Mouse (Mus musculus): ENCODE results near the gene Atf6. TPM values are rescaled to one million over a fixed set of nuclear protein-coding genes. Genes with fewer than 3 reads are reported as not detected.

Atf6 gene
- polyA plus RNA-seq, 1 experiment from 2014 or later, result 9.8 TPM

GRCm38 (mm10) chr1:170674184-170674775 lies 193.3 kb downstream of the Atf6 start:
- no peaks in the 10 kb centered on the region for H3K9me3 ChIP-seq (ENCODE audit: control insufficient read depth, low read length)
- no peak for ATAC-seq (replicated peaks; ENCODE audit: low FRiP score)
- no peak overlapping the region for H3K4me3 ChIP-seq (ENCODE audit: low read depth, low read length)
- DNase-seq (ENCODE audit: low spot score), result no peak
- 79% methylated on average over 9 of the region's 9 CpGs for WGBS
- H3K27me3 ChIP-seq (ENCODE audit: control insufficient read depth, insufficient read depth, low read length), result no peaks in the 10 kb centered on the region
- H3K36me3 ChIP-seq (ENCODE audit: control insufficient read depth, insufficient read depth, low read length), result no peaks in the 10 kb centered on the region
- H3K4me1 ChIP-seq (replicated peaks; ENCODE audit: control insufficient read depth, insufficient read depth, low read length), result no peaks in the 10 kb centered on the region
- H3K4me2 ChIP-seq (ENCODE audit: low read depth, low read length, severe bottlenecking), result no peak overlapping the region
- no peak overlapping the region for H3K9ac ChIP-seq (ENCODE audit: low read length)
- H3K27ac ChIP-seq (ENCODE audit: low read depth, low read length), result no peak overlapping the region

DNA sequence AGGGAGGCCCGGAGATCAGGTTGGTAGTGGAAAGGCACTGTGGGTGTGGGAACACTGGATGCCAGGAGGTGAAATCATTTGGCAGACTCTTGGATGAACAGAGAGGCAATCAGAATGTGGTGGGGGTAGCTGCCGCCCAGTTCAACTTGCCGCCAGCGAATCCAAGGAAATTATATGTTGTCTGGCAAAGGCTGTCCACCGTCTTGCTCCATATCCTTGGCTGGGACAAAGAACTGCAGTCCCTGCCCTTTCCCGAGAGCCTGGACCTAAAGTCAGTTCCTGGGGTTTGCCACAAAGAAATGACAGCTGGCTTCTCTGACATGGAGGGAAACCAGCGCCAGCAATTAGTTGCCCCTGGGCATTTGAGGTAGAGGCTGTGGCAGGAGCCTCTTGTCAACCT lies 202.4 kb downstream of the Atf6 start:
- Histone ChIP-seq H3K27me3 (ENCODE audit: control insufficient read depth, insufficient read depth, low read length) (no peaks in the 10 kb centered on the region), H3K4me2 (ENCODE audit: low read depth, low read length, severe bottlenecking) (no peak overlapping the region), H3K27ac (ENCODE audit: low read depth, low read length) (no peak overlapping the region), H3K4me1 (replicated peaks; ENCODE audit: control insufficient read depth, insufficient read depth, low read length) (no peaks in the 10 kb centered on the region), H3K36me3 (ENCODE audit: control insufficient read depth, insufficient read depth, low read length) (no peaks in the 10 kb centered on the region), H3K9me3 (ENCODE audit: control insufficient read depth, low read length) (no peaks in the 10 kb centered on the region), H3K4me3 (ENCODE audit: low read depth, low read length) (no peak overlapping the region), H3K9ac (ENCODE audit: low read length) (no peak overlapping the region)
- no peak for ATAC-seq (replicated peaks; ENCODE audit: low FRiP score)
- DNase-seq (ENCODE audit: low spot score), result no peak
- WGBS, result 81% methylated on average over 7 of the region's 7 CpGs

- ATAC-seq (replicated peaks; ENCODE audit: low FRiP score), result no peak
- DNase-seq (ENCODE audit: low spot score), result no peak
- Histone ChIP-seq H3K9ac (ENCODE audit: low read length) (no peak overlapping the region), H3K36me3 (ENCODE audit: control insufficient read depth, insufficient read depth, low read length) (no peaks in the 10 kb centered on the region), H3K4me1 (replicated peaks; ENCODE audit: control insufficient read depth, insufficient read depth, low read length) (no peaks in the 10 kb centered on the region), H3K4me2 (ENCODE audit: low read depth, low read length, severe bottlenecking) (no peak overlapping the region), H3K27me3 (ENCODE audit: control insufficient read depth, insufficient read depth, low read length) (no peaks in the 10 kb centered on the region), H3K4me3 (ENCODE audit: low read depth, low read length) (no peak overlapping the region), H3K9me3 (ENCODE audit: control insufficient read depth, low read length) (no peaks in the 10 kb centered on the region), H3K27ac (ENCODE audit: low read depth, low read length) (no peak overlapping the region)
- WGBS, result 87% methylated on average over 11 of the region's 11 CpGs
Observed at GRCm38 (mm10) chr1:170664620-170665185, 202.9 kb downstream of the Atf6 start.

DNA sequence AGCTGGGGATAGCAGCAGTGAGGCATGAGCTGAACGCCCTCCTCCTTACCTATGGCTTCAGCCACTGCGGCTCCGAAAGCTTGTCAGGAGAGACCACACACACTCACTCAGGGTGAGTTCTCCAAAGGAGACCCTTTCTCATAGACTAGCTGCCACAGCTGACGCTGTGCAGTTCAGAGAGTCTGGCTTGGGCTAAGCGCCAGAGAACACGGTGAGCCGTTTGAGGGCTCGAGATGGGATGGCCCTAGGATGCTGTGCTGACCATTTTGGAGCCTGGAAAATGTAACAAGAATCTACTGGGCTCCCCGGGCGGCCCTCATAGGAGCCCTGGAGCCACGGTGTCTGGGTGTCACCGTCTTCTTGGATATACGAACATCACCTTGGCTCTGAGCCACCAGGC lies 208.3 kb downstream of the Atf6 start:
- H3K9me3 ChIP-seq (ENCODE audit: control insufficient read depth, low read length), result no peaks in the 10 kb centered on the region
- no peak overlapping the region for H3K4me3 ChIP-seq (ENCODE audit: low read depth, low read length)
- H3K4me2 ChIP-seq (ENCODE audit: low read depth, low read length, severe bottlenecking), result no peak overlapping the region
- no peak overlapping the region for H3K9ac ChIP-seq (ENCODE audit: low read length)
- WGBS, result 92% methylated on average over 13 of the region's 13 CpGs
- ATAC-seq (replicated peaks; ENCODE audit: low FRiP score), result no peak
- DNase-seq (ENCODE audit: low spot score), result no peak
- H3K27ac ChIP-seq (ENCODE audit: low read depth, low read length), result no peak overlapping the region
- no peaks in the 10 kb centered on the region for H3K27me3 ChIP-seq (ENCODE audit: control insufficient read depth, insufficient read depth, low read length)
- H3K4me1 ChIP-seq (replicated peaks; ENCODE audit: control insufficient read depth, insufficient read depth, low read length), result peaks cover 3% of the 10 kb centered on the region; the same call in 1 of the 2 replicates
- H3K36me3 ChIP-seq (ENCODE audit: control insufficient read depth, insufficient read depth, low read length), result no peaks in the 10 kb centered on the region

DNA sequence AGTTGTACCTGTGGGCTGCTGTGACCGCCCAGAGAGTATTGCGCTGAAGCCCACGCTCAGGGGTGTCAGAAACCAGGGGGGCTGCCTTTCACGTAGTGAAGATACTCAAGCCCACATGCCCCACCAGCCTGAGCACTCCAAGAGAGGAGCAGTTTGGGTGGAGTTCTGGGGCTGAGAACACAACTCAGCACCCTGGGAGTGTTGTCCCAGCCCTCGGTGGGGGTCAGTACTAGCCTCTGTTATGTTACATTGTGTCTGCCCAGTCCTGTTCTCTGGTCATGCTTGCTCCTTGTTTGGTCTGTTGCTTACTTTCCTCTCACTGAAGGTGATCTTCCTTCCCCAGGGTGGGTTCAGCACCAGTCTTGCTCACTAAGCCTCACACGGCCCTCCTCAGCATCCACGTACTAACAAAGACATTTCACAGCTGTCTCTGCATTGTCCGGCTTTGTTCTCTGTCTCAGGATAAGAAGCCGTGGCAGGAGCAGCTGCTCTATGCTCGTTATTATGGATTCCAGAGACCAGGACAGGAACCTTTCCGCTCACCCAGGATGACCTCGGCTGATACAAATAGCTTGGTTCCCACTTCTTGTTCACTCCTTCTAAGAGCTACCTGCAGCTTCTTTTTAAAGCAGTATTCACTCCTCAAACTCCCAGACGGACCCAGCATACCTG lies 209.8 kb downstream of the Atf6 start:
- Histone ChIP-seq H3K36me3 (ENCODE audit: control insufficient read depth, insufficient read depth, low read length) (no peaks in the 10 kb centered on the region), H3K27ac (ENCODE audit: low read depth, low read length) (no peak overlapping the region), H3K27me3 (ENCODE audit: control insufficient read depth, insufficient read depth, low read length) (no peaks in the 10 kb centered on the region), H3K4me3 (ENCODE audit: low read depth, low read length) (no peak overlapping the region), H3K9ac (ENCODE audit: low read length) (no peak overlapping the region), H3K4me1 (replicated peaks; ENCODE audit: control insufficient read depth, insufficient read depth, low read length) (peaks cover 3% of the 10 kb centered on the region; the same call in 1 of the 2 replicates), H3K4me2 (ENCODE audit: low read depth, low read length, severe bottlenecking) (no peak overlapping the region), H3K9me3 (ENCODE audit: control insufficient read depth, low read length) (no peaks in the 10 kb centered on the region)
- WGBS, result 58% methylated on average over 13 of the region's 13 CpGs
- DNase-seq (ENCODE audit: low spot score) (no peak), ATAC-seq (replicated peaks; ENCODE audit: low FRiP score) (0 out of 2 replicates have a peak, but pooled peaks have one; percentile 42)

DNA sequence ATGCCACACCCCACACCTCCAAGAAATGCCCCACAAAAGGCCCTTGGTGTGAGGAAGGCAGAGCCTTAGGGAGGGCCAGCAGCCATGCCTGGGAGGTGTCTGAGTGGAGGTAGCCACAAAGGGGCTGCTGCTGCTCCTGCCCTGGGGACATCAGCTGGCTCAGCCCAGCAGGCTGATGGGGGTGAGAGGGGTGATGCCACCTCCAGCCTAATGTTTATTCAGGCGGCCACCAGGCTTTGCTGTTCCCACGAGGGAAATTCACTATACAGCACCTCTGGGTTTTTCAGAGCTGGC lies 210.4 kb downstream of the Atf6 start:
- 51% methylated on average over 2 of the region's 2 CpGs for WGBS
- no peak for ATAC-seq (replicated peaks; ENCODE audit: low FRiP score)

DNA sequence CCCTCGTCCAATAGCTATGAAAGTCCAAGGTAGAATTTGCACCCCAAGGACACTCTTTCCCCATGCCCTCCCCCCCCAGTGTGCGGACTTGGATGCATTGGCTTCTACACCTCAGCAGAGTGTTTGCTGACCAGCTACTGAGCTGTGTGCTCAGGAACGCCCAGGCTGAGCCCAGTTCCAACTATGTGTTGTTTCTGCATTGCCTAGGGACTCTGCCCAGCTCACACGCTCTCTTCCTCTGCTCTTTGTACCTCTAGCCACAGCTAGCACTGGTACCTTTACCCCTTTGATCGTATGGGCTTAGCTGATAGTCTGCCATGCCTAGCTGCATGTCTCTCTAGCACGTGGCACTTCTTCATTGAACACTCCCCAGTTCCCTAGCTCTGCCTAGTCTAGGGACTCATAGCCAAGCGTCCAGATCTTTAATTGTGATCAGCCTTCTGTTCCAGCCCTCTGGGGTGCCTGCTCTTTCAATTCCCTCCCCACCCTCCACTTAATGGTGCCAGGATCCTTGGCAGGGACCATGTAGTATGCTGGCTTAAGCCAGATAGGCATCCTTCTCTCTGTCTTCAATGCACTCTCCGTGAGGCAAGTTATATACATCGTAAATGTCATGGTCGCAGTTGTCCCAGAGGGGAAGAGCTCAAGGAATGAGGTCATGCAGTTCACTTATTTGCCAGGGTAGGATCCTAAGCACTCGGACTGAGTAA lies 210.9 kb downstream of the Atf6 start:
- H3K4me1 ChIP-seq (replicated peaks; ENCODE audit: control insufficient read depth, insufficient read depth, low read length), result peaks cover 3% of the 10 kb centered on the region; the same call in 1 of the 2 replicates

More for the DNA sequence above, 210.4 kb downstream of the Atf6 start:
- Histone ChIP-seq H3K36me3 (ENCODE audit: control insufficient read depth, insufficient read depth, low read length) (no peaks in the 10 kb centered on the region), H3K9ac (ENCODE audit: low read length) (no peak overlapping the region), H3K4me3 (ENCODE audit: low read depth, low read length) (no peak overlapping the region), H3K4me2 (ENCODE audit: low read depth, low read length, severe bottlenecking) (no peak overlapping the region), H3K4me1 (replicated peaks; ENCODE audit: control insufficient read depth, insufficient read depth, low read length) (peaks cover 3% of the 10 kb centered on the region; the same call in 1 of the 2 replicates), H3K27ac (ENCODE audit: low read depth, low read length) (no peak overlapping the region), H3K27me3 (ENCODE audit: control insufficient read depth, insufficient read depth, low read length) (no peaks in the 10 kb centered on the region), H3K9me3 (ENCODE audit: control insufficient read depth, low read length) (no peaks in the 10 kb centered on the region)
- DNase-seq (ENCODE audit: low spot score), result no peak

GRCm38 (mm10) chr1:170655280-170655917 lies 212.2 kb downstream of the Atf6 start:
- no peak overlapping the region for H3K9ac ChIP-seq (ENCODE audit: low read length)
- 76% methylated on average over 5 of the region's 5 CpGs for WGBS
- DNase-seq (ENCODE audit: low spot score), result no peak
- H3K36me3 ChIP-seq (ENCODE audit: control insufficient read depth, insufficient read depth, low read length), result no peaks in the 10 kb centered on the region
- H3K4me3 ChIP-seq (ENCODE audit: low read depth, low read length), result no peak overlapping the region
- no peak overlapping the region for H3K4me2 ChIP-seq (ENCODE audit: low read depth, low read length, severe bottlenecking)
- peak; percentile 52 for ATAC-seq (replicated peaks; ENCODE audit: low FRiP score)
- no peaks in the 10 kb centered on the region for H3K9me3 ChIP-seq (ENCODE audit: control insufficient read depth, low read length)
- no peaks in the 10 kb centered on the region for H3K27me3 ChIP-seq (ENCODE audit: control insufficient read depth, insufficient read depth, low read length)
- peaks cover 3% of the 10 kb centered on the region; the same call in 1 of the 2 replicates for H3K4me1 ChIP-seq (replicated peaks; ENCODE audit: control insufficient read depth, insufficient read depth, low read length)
- no peak overlapping the region for H3K27ac ChIP-seq (ENCODE audit: low read depth, low read length)

More for the DNA sequence above, 210.9 kb downstream of the Atf6 start:
- H3K9me3 ChIP-seq (ENCODE audit: control insufficient read depth, low read length), result no peaks in the 10 kb centered on the region
- ATAC-seq (replicated peaks; ENCODE audit: low FRiP score) (no peak), DNase-seq (ENCODE audit: low spot score) (no peak)
- WGBS, result 80% methylated on average over 11 of the region's 11 CpGs
- H3K9ac ChIP-seq (ENCODE audit: low read length), result no peak overlapping the region
- H3K36me3 ChIP-seq (ENCODE audit: control insufficient read depth, insufficient read depth, low read length), result no peaks in the 10 kb centered on the region
- no peak overlapping the region for H3K27ac ChIP-seq (ENCODE audit: low read depth, low read length)
- no peak overlapping the region for H3K4me2 ChIP-seq (ENCODE audit: low read depth, low read length, severe bottlenecking)
- no peaks in the 10 kb centered on the region for H3K27me3 ChIP-seq (ENCODE audit: control insufficient read depth, insufficient read depth, low read length)
- no peak overlapping the region for H3K4me3 ChIP-seq (ENCODE audit: low read depth, low read length)
